Mouse (Mus musculus): ENCODE measurements around the gene Capza1.

DNA sequence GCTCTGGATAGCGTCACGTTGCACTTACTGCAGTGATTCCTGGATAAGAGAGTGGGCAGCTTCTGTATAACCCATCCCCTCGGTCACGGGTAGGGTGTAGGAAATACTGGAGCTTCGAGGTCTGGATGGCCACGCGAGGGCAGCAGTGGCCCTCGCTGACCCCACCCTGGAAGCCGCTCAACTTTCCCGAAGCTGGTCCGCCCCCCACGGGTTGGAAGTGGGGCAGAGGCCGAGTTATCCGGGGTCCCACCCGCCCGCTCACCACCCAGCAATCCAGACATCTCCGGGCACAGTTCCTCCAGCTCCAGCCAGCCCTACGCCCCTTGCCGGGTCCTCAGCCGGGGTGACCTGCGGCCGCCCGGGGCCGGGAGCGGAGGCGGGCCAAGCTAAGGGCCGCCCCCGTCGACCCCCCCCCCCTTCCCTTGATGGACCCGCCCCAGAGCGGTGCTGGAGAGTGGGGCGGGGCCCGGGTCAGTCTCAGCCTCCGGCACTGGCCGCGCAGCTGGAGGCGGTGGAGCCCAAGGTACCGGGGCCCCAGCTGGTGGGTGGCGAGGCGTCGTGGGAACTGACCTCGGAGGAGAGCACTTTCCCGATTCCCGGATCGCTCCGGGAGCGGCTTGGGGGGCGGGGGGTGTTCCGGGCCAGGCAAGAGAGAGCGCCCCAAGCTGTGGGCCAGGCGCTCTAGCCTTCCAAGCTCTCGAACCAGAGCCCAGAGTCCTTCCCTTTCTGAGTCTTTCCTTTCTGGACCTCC, 75.6 kb downstream of the Capza1 start:
- no peak for TF ChIP-seq FLI1 (IDR thresholded peaks at IDR 0.05; ENCODE audit: low read length)
- TF ChIP-seq GATA1 (IDR thresholded peaks at IDR 0.05; ENCODE audit: borderline replicate concordance, low read length): no peak
